Mouse (Mus musculus): ENCODE results near the gene Acvr1b. TPM values are rescaled to one million over a fixed set of nuclear protein-coding genes. Genes with fewer than 3 reads are reported as not detected.
A peak's percentile ranks its signal among the peaks of the same experiment; 100 is the strongest.

Acvr1b gene
- polyA plus RNA-seq, 1 experiment, result 6.4 TPM

DNA sequence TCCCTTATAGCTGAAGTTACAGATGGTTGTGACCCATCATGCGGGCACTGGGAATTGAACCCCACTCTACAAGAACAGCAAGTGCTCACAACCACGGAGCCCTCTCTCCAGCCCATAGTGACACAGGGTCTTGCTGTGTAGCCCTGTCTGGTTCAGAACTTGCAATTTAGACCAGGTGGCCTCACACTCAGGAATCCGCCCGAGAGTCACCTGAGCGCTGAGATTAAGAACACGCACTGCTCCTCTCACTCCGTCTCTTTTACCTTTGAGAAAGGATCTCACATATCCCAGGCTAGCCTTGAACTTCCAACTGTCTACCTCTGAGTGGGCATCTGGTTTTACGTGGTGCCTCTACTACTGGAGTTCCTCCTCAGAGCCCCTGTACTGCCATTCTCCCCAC, 10.4 kb downstream of the Acvr1b start:
- H3K4me3 ChIP-seq (replicated peaks; ENCODE audit: control insufficient read depth, low read depth, low read length), result no peak overlapping the region
- H3K4me1 ChIP-seq (ENCODE audit: control insufficient read depth, insufficient read depth, low read length), result peaks cover 2% of the 10 kb centered on the region; the same call in 1 of the 2 replicates
- TF ChIP-seq CTCF (IDR thresholded peaks at IDR 0.05; ENCODE audit: control insufficient read depth, insufficient read depth, low read length) (no peak), POLR2A (IDR thresholded peaks at IDR 0.05; ENCODE audit: borderline replicate concordance, control insufficient read depth, low read depth, low read length) (no peak)
- WGBS, result 86% methylated on average over 8 of the region's 8 CpGs
- H3K27ac ChIP-seq (ENCODE audit: control insufficient read depth, insufficient read depth, low read depth, low read length, poor library complexity), result no peak overlapping the region

DNA sequence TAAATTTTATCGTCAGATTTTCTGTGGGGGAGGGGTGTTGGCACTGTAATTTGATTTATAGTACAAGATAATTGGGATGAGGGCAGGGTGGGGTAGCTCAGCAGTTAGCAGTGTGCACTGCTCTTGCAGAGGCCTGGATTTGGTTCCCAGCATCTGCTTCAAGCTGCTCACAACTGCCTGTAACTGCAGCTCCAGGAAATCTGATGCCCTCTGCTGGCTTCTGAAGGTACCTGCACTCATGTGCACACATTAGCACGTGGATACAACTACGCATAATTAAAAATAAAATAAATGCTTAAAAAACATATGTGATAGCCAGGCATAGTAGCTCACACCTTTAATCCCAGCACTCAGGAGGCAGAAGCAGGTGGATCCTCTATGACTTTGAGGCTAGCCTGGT, 11.7 kb downstream of the Acvr1b start:
- no peak overlapping the region for H3K27ac ChIP-seq (ENCODE audit: control insufficient read depth, insufficient read depth, low read depth, low read length, poor library complexity)
- peaks cover 5% of the 10 kb centered on the region for H3K4me1 ChIP-seq (ENCODE audit: control insufficient read depth, insufficient read depth, low read length)
- 91% methylated on average over 3 of the region's 3 CpGs for WGBS
- TF ChIP-seq POLR2A (IDR thresholded peaks at IDR 0.05; ENCODE audit: borderline replicate concordance, control insufficient read depth, low read depth, low read length), result no peak
- TF ChIP-seq CTCF (IDR thresholded peaks at IDR 0.05; ENCODE audit: control insufficient read depth, insufficient read depth, low read length), result 0 out of 2 replicates have a peak, but pooled peaks have one; percentile 3
- H3K4me3 ChIP-seq (replicated peaks; ENCODE audit: control insufficient read depth, low read depth, low read length), result no peak overlapping the region

DNA sequence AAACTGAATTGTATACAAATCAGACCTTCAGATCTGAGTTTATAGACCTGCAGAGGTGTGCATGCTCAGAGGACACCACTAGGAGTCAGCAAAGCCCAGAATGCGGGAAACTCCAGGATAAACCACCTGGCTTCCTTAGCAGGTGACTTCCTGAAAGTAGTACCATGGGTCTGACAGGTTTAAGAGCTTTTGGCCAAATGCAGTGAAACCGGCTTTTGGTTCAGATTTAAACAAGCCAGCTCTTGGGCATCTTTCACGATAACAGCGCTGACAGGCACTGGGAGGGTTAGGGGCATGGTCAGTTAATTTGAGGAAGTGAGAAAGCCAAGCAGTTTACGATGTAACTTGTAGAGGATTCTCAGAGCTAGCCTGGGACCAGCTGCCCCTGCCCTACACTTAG, 14.0 kb downstream of the Acvr1b start:
- peaks cover 12% of the 10 kb centered on the region for H3K4me1 ChIP-seq (ENCODE audit: control insufficient read depth, insufficient read depth, low read length)
- WGBS, result 11% methylated on average over 5 of the region's 5 CpGs
- no peak overlapping the region for H3K4me3 ChIP-seq (replicated peaks; ENCODE audit: control insufficient read depth, low read depth, low read length)
- no peak for TF ChIP-seq POLR2A (IDR thresholded peaks at IDR 0.05; ENCODE audit: borderline replicate concordance, control insufficient read depth, low read depth, low read length)
- TF ChIP-seq CTCF (IDR thresholded peaks at IDR 0.05; ENCODE audit: control insufficient read depth, insufficient read depth, low read length), result no peak
- H3K27ac ChIP-seq (ENCODE audit: control insufficient read depth, insufficient read depth, low read depth, low read length, poor library complexity), result no peak overlapping the region

DNA sequence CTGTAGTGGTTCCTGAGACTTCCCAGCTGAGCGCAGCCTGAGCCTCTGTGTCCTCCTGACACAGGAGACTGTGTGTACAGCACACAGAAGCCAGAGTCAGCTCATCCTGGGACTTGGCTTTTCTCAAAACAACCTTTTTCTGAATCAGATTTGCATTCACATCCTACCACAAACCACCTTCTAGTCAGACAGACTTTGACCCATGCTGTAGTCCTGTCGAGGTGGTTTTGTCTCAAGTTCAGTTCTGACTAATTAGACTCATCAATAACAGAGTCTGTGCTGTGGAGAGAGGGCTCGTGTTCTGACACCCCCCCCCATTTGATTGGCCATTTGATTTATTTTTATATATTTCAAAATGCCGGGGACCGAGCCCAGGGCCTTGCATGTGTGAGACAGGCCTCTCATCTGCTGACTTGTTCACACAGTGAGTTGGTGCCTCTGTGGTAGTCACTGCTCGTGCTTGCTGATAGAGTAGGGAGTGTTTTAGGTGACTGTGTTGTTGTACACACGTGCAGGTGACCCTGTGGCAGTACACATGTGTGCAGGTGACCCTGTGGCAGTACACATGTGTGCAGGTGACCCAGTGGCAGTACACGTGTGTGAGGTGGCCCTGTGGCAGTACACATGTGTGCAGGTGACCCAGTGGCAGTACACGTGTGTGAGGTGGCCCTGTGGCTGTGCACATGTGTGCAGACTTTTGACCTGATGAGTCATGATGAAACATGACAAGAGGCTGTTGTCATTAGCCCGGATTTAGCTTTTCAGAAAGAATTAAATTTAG, 16.3 kb downstream of the Acvr1b start:
- WGBS, result 62% methylated on average over 10 of the region's 10 CpGs
- H3K4me1 ChIP-seq (ENCODE audit: control insufficient read depth, insufficient read depth, low read length), result peaks cover 12% of the 10 kb centered on the region
- no peak for TF ChIP-seq POLR2A (IDR thresholded peaks at IDR 0.05; ENCODE audit: borderline replicate concordance, control insufficient read depth, low read depth, low read length)
- TF ChIP-seq CTCF (IDR thresholded peaks at IDR 0.05; ENCODE audit: control insufficient read depth, insufficient read depth, low read length), result no peak
- H3K27ac ChIP-seq (ENCODE audit: control insufficient read depth, insufficient read depth, low read depth, low read length, poor library complexity), result no peak overlapping the region
- no peak overlapping the region for H3K4me3 ChIP-seq (replicated peaks; ENCODE audit: control insufficient read depth, low read depth, low read length)

DNA sequence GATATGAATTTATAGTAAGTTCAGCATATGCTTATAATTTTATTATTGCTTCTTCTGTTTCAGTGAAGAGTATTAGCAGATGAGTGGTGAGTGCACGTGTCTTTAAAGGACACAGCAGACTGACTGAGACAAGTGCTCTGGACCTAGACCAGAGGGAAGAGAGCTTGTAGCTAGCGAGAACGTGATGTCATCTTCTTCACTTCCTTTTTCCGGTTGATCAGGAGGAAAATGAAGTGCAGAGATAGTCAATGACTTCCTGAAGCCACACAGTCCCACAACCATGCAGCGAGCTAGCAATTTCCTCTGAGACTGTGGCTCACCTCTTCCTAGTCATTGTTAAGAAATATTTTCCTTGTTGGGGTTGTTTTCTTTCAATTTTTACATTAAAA, 16.9 kb downstream of the Acvr1b start:
- H3K4me1 ChIP-seq (ENCODE audit: control insufficient read depth, insufficient read depth, low read length), result peaks cover 14% of the 10 kb centered on the region
- H3K4me3 ChIP-seq (replicated peaks; ENCODE audit: control insufficient read depth, low read depth, low read length), result no peak overlapping the region
- WGBS, result 13% methylated on average over 5 of the region's 5 CpGs
- TF ChIP-seq POLR2A (IDR thresholded peaks at IDR 0.05; ENCODE audit: borderline replicate concordance, control insufficient read depth, low read depth, low read length) (no peak), CTCF (IDR thresholded peaks at IDR 0.05; ENCODE audit: control insufficient read depth, insufficient read depth, low read length) (no peak)
- H3K27ac ChIP-seq (ENCODE audit: control insufficient read depth, insufficient read depth, low read depth, low read length, poor library complexity), result no peak overlapping the region

DNA sequence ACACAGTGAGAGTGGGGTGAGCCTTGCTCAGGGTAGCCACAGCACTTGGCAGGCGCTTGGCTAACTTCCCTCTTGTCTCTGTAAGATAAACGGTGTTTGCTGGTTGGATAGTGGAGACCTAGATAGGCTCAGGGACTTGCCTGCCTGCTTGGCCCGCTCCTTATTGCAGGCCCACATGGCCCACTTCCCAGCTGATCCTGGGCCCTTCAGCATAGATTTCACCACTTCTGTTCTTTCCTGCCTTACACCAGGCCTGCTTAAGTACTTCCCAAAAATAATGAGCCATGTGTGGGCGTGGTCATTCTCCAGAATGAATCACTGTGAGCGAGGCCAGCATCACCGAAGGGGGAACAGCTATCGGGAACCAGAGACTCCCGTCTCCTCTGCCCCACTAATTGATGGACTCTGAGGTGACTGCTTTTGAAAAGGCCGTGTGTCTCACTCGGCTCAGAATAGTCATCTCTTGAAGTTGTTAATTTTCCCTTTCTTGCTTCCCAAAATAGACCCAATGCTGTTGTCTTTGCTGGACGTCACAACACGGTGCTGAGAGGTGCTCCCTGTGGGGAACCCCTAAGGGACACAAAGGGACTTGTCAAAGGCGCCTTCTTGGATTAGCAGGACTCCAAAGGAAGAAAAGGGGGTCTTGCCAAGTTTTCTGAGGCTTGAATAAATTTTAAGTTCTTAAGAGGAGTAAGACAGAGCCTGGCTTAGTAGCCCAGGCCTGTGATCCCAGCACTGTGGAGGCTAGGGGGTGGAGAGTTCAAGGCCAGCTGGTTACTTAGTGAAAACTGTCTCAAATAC, 17.8 kb downstream of the Acvr1b start:
- Histone ChIP-seq H3K4me1 (ENCODE audit: control insufficient read depth, insufficient read depth, low read length) (peaks cover 17% of the 10 kb centered on the region), H3K4me3 (replicated peaks; ENCODE audit: control insufficient read depth, low read depth, low read length) (no peak overlapping the region), H3K27ac (ENCODE audit: control insufficient read depth, insufficient read depth, low read depth, low read length, poor library complexity) (no peak overlapping the region; the same call in none of the 2 replicates)
- TF ChIP-seq POLR2A (IDR thresholded peaks at IDR 0.05; ENCODE audit: borderline replicate concordance, control insufficient read depth, low read depth, low read length), result no peak
- no peak for TF ChIP-seq CTCF (IDR thresholded peaks at IDR 0.05; ENCODE audit: control insufficient read depth, insufficient read depth, low read length)
- WGBS, result 38% methylated on average over 13 of the region's 13 CpGs

DNA sequence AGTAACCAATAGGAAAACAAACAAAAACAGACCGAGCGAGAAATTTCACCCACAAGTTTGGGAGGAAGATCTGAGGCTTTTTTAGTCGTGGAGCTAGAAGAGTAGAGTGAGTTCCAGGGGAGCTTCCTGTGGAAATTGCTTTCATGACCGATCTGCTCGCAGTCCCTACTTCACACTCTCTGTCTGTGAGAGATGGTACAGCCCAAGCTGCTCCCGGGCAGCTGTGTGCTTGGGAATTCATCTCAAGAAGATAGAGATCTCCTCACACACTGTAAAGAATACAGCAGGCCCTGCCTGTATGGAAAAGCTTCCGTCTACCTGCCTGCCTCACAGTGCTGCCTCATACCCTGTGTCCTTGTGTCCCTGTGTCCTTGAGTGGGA, 18.4 kb downstream of the Acvr1b start:
- H3K27ac ChIP-seq (ENCODE audit: control insufficient read depth, insufficient read depth, low read depth, low read length, poor library complexity), result no peak overlapping the region
- no peak for TF ChIP-seq CTCF (IDR thresholded peaks at IDR 0.05; ENCODE audit: control insufficient read depth, insufficient read depth, low read length)
- TF ChIP-seq POLR2A (IDR thresholded peaks at IDR 0.05; ENCODE audit: borderline replicate concordance, control insufficient read depth, low read depth, low read length), result no peak
- peaks cover 17% of the 10 kb centered on the region for H3K4me1 ChIP-seq (ENCODE audit: control insufficient read depth, insufficient read depth, low read length)
- WGBS, result 66% methylated on average over 7 of the region's 7 CpGs
- no peak overlapping the region for H3K4me3 ChIP-seq (replicated peaks; ENCODE audit: control insufficient read depth, low read depth, low read length)

DNA sequence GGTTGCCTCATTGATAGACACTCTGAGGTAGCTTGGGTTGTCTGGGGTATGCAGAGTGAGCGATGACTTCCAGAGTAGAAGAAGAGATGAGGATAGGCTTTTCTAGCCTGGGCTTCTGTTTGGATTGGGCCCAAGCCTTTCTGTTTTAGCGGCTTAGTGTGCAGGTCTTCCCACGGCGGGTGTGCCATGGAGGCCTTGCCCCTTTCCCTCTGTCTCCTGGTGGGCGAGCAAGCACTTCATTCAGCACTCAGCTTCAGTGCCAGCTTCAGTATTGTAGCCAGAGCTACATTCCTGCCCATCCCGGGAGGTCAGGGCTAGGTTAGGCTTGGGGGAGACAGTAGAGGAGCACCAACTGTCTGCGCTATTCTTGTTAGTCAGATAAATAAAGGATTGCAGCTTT, 18.8 kb downstream of the Acvr1b start:
- Histone ChIP-seq H3K4me3 (replicated peaks; ENCODE audit: control insufficient read depth, low read depth, low read length) (no peak overlapping the region), H3K27ac (ENCODE audit: control insufficient read depth, insufficient read depth, low read depth, low read length, poor library complexity) (no peak overlapping the region), H3K4me1 (ENCODE audit: control insufficient read depth, insufficient read depth, low read length) (peaks cover 17% of the 10 kb centered on the region)
- 87% methylated on average over 7 of the region's 7 CpGs for WGBS
- TF ChIP-seq CTCF (IDR thresholded peaks at IDR 0.05; ENCODE audit: control insufficient read depth, insufficient read depth, low read length) (no peak), POLR2A (IDR thresholded peaks at IDR 0.05; ENCODE audit: borderline replicate concordance, control insufficient read depth, low read depth, low read length) (no peak)

Data from bone marrow, adult 2 months (tissue).